Mouse (Mus musculus) forebrain, embryonic 14.5 days (tissue): Measurements from ENCODE around the gene Gm3238. TPM values are rescaled to one million over a fixed set of nuclear protein-coding genes. Genes with fewer than 3 reads are reported as not detected.
"Not testable (repeated sequence)": the region's sequence is repeated elsewhere in the genome, so short reads cannot be mapped to it uniquely, and the experiment has no call there.

Source experiments
- ATAC-seq: fragments of 200-750 bp; cut with Nextera tagmentation; 2 replicates; pipeline ENCODE4 v1.8.0; 2017; ENCODE audit warnings: mild to moderate bottlenecking, moderate library complexity
- DNase-seq: peaks from one replicate; pipeline ENCODE4 v3.0.0-alpha.2; 2015; ENCODE audit warnings: low spot score
- H3K27ac ChIP-seq: fragments of 300-500 bp; sonication (generic); 2 replicates; pipeline ENCODE4 v1.5.1; 2014; ENCODE audit warnings: low read depth, mild to moderate bottlenecking, control low read depth, low read length, moderate library complexity
- H3K27me3 ChIP-seq: fragments of 300-500 bp; sonication (generic); replicated peaks from 2 replicates; pipeline ENCODE4 v1.6.1; 2014; ENCODE audit warnings: low read length, control low read depth, mixed read lengths; ENCODE audit not compliant: control insufficient read depth, insufficient read depth
- H3K36me3 ChIP-seq: fragments of 300-500 bp; sonication (generic); 2 replicates; pipeline ENCODE4 v1.6.1; 2014; ENCODE audit warnings: low read length, control low read depth; ENCODE audit not compliant: control insufficient read depth, insufficient read depth
- H3K4me1 ChIP-seq: fragments of 300-500 bp; sonication (generic); 2 replicates; pipeline ENCODE4 v1.6.1; 2014; ENCODE audit warnings: antibody characterized with exemption, low read length, control low read depth; ENCODE audit not compliant: control insufficient read depth, insufficient read depth
- H3K4me2 ChIP-seq: fragments of 300-500 bp; sonication (generic); 2 replicates; pipeline ENCODE4 v1.6.1; 2014; ENCODE audit warnings: mild to moderate bottlenecking, control low read depth, low read length
- H3K4me3 ChIP-seq: fragments of 300-500 bp; sonication (generic); 2 replicates; pipeline ENCODE4 v1.5.1; 2014; ENCODE audit warnings: low read depth, low read length, control low read depth
- H3K9ac ChIP-seq: fragments of 300-500 bp; sonication (generic); 2 replicates; pipeline ENCODE4 v1.6.1; 2014; ENCODE audit warnings: mild to moderate bottlenecking, low read length, control low read depth, moderate library complexity
- H3K9me3 ChIP-seq: fragments of 300-500 bp; sonication (generic); replicated peaks from 2 replicates; pipeline ENCODE4 v1.6.1; 2016; ENCODE audit warnings: low read length, control low read depth, mixed read lengths; ENCODE audit not compliant: control insufficient read depth
- WGBS: fragments of 180-500 bp; shearing (Covaris S2); extraction: QIAGEN DNeasy Blood & Tissue Kit; methylation state at CpG from one replicate; pipeline ENCODE4 v1.1.7; 2014; 5-methylcytosine and 5-hydroxymethylcytosine counted together
- polyA plus RNA-seq: library from polyadenylated mRNA; unstranded; fragments of >200 nt; fragmentation: Nextera tagmentation; extraction: Ambion mirVana; gene quantifications from 2 replicates; pipeline ENCODE4 v1.2.1, GENCODE M21; 2014

Gm3238 gene
- polyA plus RNA-seq, 1 experiment from 2014 or later: not detected

DNA sequence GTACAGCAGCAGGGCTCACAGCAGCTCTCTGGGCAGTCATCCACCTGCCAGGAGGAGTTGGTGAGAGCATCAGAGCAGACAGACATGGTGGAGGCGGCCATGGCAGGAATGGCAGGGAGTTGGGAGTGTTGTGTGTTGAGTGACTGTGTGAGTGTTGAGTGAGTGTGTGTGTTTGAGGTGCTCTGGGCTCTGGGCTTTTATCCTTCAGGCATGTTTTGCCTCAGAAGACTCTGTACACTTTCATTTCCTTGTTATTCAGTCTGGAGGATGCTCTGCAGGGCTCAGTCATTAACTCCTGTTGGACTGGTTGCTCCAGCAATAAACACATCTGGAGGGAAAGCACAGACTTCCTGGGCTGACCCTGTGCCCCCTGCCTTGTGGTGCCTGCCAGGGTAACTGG is 11.5 kb downstream of the Gm3238 start, which contains the start of gene Gm3233:
TSS of gene Gm3233 (minus strand) at position 101 of the 400 bp plus-strand sequence.
- not testable (repeated sequence) for H3K27me3 ChIP-seq, H3K9me3 ChIP-seq, ATAC-seq, DNase-seq, H3K36me3 ChIP-seq, H3K4me1 ChIP-seq, H3K4me2 ChIP-seq, H3K27ac ChIP-seq, H3K9ac ChIP-seq, H3K4me3 ChIP-seq
- no CpG with 5 or more reads among the region's 1 CpGs for WGBS

DNA sequence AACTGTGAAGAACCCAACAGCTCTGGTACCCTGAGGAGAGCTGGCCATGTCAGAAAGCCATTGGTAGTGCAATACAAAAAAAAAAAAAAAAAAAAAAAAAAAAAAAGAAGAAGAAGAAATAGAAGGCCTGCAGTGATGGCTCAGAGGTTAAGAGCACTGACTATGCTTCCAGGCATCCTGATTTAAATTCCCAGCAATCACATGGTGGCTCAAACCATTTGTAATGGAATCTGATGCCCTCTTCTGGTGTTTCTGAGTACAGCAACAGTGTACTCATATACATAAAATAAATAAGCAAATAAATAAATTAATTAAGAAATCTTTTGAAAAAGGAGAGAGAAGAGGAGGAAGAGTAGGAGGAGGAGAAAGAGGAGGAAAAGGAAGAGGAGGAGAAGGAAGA is 17.7 kb downstream of the Gm3238 start:
- no peaks in the 10 kb centered on the region for H3K9me3 ChIP-seq
- H3K9ac ChIP-seq: no peak overlapping the region
- H3K4me2 ChIP-seq: no peak overlapping the region
- H3K4me3 ChIP-seq: no peak overlapping the region
- no peaks in the 10 kb centered on the region for H3K36me3 ChIP-seq
- DNase-seq: no peak
- ATAC-seq: no peak
- no peaks in the 10 kb centered on the region for H3K27me3 ChIP-seq
- no peak overlapping the region for H3K27ac ChIP-seq
- H3K4me1 ChIP-seq: no peaks in the 10 kb centered on the region

DNA sequence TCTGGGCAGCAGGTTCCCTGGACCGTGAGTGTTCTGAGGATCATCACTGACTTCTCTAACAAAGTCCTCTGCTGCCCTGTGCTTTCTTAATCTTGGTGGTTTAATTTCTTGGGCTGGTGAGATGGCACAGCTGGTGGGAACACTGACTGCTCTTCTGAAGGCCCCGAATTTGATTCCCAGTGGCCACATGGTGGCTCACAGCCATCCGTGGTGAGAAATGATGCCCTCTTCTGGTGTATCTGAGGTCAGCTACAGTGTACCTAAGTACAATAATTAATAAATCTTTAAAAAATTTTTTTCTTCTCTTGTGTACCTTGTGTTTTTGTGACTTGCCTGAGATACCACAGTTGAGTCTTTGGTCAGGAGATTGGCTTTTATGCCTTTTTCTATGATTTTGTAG is 18.8 kb downstream of the Gm3238 start:
- H3K9me3 ChIP-seq, H3K4me1 ChIP-seq, H3K4me3 ChIP-seq, DNase-seq, H3K4me2 ChIP-seq, ATAC-seq, H3K27ac ChIP-seq, H3K36me3 ChIP-seq, H3K9ac ChIP-seq, H3K27me3 ChIP-seq: not testable (repeated sequence)
- WGBS: 61% methylated on average over 3 of the region's 3 CpGs

DNA sequence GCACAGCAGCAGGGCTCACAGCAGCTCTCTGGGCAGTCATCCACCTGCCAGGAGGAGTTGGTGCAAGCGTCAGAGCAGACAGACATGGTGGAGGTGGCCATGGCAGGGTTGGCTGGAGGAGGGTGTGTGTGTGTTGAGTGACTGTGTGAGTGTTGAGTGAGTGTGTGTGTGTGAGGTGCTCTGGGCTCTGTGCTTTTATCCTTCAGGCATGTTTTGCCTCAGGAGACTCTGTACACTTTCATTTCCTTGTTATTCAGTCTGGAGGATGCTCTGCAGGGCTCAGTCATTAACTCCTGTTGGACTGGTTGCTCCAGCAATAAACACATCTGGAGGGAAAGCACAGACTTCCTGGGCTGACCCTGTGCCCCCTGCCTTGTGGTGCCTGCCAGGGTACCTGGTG is 19.9 kb downstream of the Gm3238 start, which contains the start of gene Gm9736:
TSS of gene Gm9736 (minus strand) at position 101 of the 400 bp plus-strand sequence.
- H3K36me3 ChIP-seq, H3K9ac ChIP-seq, H3K4me2 ChIP-seq, ATAC-seq, H3K9me3 ChIP-seq, DNase-seq, H3K27me3 ChIP-seq, H3K27ac ChIP-seq, H3K4me1 ChIP-seq, H3K4me3 ChIP-seq: not testable (repeated sequence)
- WGBS: 92% methylated on average over 1 of the region's 1 CpGs

DNA sequence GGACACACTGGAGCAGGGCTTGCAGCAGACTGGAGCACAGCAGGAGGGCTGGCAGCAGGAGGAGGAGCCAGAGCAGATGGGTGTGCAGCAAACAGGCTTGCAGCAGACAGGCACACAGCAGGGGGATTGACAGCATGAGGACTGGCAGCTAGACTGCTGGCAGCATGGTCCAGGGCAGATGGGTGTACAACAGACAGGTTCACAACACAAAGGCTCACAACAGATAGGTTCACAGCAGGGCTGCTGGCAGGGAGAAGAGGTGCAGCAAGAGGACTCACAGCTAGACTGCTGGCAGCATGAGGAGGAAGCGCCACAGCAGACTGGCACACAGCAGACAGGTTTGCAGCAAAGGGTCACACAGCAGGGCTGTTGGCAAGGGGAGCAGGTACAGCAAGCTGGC is 20.4 kb downstream of the Gm3238 start:
- not testable (repeated sequence) for DNase-seq, H3K4me3 ChIP-seq, H3K4me1 ChIP-seq, H3K9ac ChIP-seq, H3K9me3 ChIP-seq, H3K36me3 ChIP-seq, H3K27me3 ChIP-seq, ATAC-seq, H3K27ac ChIP-seq, H3K4me2 ChIP-seq
- 47% methylated on average over 1 of the region's 1 CpGs for WGBS

DNA sequence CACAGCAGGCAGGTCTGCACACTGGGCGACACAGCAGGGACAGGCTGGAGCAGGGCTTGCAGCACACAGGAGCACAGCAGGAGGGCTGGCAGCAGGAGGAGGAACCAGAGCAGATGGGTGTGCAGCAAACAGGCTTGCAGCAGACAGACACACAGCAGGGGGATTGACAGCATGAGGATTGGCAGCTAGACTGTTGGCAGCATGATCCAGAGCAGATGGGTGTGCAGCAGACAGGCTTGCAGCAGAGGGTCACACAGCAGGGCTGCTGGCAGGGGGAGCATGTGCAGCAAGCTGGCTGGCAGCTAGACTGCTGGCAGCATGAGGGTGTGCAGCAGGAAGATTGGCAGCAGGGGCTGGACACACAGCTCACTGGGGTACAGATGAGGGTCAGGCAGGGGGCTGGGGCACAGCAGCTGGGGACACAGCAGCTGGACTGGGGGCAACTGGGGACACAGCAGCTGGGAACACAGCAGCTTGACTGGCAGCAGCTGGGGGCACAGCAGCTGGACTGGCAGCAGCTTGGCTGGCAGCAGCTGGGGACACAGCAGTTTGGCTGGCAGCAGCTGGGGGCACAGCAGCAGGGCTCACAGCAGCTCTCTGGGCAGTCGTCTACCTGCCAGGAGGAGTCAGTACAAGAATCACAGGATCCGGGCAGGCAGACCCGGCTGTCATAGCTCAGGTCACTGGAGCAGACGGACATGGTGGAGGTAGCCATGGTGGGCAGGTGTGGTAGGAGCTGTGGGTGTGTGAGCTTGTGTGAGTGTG is 29.0 kb downstream of the Gm3238 start, which contains the start of gene Gm18596:
TSS of gene Gm18596 (minus strand) at position 715 of the 765 bp plus-strand sequence.
- WGBS: 65% methylated on average over 4 of the region's 5 CpGs
- H3K9ac ChIP-seq, H3K4me3 ChIP-seq, H3K27ac ChIP-seq, H3K9me3 ChIP-seq, ATAC-seq, H3K36me3 ChIP-seq, H3K4me2 ChIP-seq, H3K27me3 ChIP-seq, H3K4me1 ChIP-seq: not testable (repeated sequence)
- peak; percentile 17 for DNase-seq

DNA sequence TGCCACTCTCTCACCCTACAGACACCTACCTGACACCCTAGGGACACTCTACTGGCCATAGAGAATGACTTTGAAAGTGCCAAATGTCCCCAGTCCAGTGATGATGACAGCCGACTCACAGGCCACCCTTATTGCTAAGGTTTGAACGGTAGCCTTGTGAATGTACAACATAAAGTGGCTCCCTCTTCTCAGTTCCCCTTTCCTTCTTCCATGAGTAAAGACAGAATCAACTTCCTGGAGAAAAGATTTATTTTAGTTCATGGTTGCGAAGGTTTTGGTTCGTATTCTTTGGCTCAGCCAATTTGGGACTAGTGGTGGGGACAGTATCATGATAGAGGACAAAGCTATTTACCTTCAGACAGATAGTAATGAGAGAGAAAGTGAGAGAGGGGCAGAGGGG is 32.2 kb downstream of the Gm3238 start:
- Histone ChIP-seq H3K36me3 (no peaks in the 10 kb centered on the region), H3K4me3 (no peak overlapping the region), H3K4me1 (no peaks in the 10 kb centered on the region), H3K9ac (no peak overlapping the region), H3K27me3 (no peaks in the 10 kb centered on the region), H3K4me2 (no peak overlapping the region), H3K27ac (no peak overlapping the region), H3K9me3 (no peaks in the 10 kb centered on the region)
- DNase-seq (no peak), ATAC-seq (no peak)
- WGBS: 91% methylated on average over 4 of the region's 4 CpGs

DNA sequence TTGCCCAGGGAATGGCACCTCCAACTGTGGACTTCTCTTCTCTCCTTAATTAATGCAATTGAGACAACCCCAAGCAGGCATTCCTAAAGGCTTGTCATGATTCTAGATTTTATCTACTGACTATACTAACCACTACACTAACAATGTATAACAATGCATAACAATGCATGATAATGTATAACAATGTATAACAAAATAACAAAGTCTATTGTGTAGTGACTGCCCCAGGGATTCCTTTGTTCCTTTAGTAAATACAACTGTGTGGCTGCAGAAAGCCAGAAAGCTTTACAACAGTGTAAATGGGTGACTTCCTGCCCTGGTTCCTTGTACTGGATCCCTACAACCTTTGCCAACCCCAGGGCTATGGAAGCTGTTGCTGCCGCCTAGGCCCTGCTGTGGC is 35.2 kb downstream of the Gm3238 start:
- Histone ChIP-seq H3K4me3 (no peak overlapping the region), H3K36me3 (no peaks in the 10 kb centered on the region), H3K4me2 (no peak overlapping the region), H3K27ac (no peak overlapping the region), H3K4me1 (no peaks in the 10 kb centered on the region), H3K27me3 (no peaks in the 10 kb centered on the region), H3K9me3 (no peaks in the 10 kb centered on the region), H3K9ac (no peak overlapping the region)
- DNase-seq (no peak), ATAC-seq (no peak)
- 94% methylated on average over 1 of the region's 1 CpGs for WGBS

DNA sequence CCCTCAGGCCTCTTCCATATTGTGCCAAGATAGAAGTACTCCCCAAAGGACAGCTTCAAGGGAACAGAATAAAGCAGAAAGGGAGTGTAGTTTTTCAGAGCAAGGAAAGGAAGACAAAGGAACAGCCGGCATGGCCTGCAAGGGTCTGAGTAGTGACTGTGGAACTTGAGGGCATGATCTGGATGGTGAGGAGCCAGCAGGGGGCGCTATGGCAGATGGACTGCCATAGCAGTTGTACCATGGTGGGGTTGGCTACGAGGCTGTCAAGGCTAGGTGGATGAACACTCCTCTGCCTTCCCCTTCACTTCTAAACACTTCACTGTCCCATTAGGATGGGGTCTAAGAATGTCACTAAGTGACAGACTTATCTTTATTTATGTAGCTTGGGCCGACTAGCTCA is 41.9 kb downstream of the Gm3238 start:
- WGBS: 50% methylated on average over 4 of the region's 4 CpGs
- ATAC-seq (no peak), DNase-seq (no peak)
- Histone ChIP-seq H3K4me1 (no peaks in the 10 kb centered on the region), H3K9me3 (no peaks in the 10 kb centered on the region), H3K4me2 (no peak overlapping the region), H3K9ac (no peak overlapping the region), H3K4me3 (no peak overlapping the region), H3K27me3 (no peaks in the 10 kb centered on the region), H3K27ac (no peak overlapping the region), H3K36me3 (no peaks in the 10 kb centered on the region)
